Mouse (Mus musculus): ENCODE measurements at regions not wholly inside any gene's neighbourhood (a gene's known extent, or its start where the extent isn't known, plus 50 kb on each side); places are given as distances from the start of the nearest gene placed in this dataset.

DNA sequence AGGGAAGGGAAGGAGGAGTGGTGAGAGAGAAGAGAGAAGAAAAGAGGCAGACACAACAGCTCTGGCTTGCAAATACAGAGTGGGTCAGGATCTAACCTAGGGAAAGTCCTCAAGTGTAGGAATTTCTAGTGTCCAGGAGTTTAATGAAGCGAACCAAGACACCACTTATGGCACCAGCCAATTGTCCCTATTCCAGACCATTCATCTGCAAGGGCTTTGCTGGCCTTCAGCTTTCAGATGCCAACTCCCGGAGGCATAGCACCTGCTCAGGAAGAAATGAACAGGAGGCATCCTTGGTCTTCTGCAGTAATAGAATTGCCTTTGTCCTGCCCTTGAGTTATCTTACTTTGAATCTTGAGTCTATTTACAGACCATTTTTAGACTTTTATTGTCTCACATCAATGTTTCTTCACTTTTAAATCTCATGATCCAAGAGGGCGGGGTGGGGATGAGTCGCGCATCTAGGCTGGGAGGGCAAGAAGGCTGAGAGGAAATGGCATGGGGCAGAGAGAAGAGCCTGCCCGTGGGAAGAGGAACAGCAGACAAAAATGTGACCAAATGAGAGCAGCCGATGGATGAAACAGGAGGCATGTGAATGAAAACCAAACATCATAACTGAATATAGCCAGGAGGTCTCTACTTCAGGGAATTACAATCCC, 190.1 kb upstream of the Hmga2 start:
- no peak for DNase-seq (ENCODE audit: low spot score in 2 of 2)

DNA sequence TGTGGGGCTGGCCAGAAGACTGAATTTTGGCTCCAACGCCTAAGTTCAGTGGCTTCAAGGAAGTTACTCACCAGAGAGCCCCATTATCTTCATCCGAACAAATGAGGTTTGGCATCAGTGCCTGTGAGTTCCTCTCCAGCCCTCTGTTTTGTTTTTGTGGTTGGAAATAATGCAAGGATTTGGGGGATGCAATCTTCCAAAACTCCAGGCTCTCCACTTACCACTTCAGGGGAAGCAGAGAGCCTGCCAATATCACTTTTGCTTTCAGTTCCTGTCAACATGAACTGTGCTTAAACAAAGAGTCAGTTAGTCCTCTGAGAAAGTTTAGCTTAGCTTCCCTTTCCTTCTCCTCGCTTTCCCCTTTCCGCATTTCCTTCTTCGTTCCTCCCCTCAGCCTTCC, 189.4 kb upstream of the Hmga2 start:
- DNase-seq (ENCODE audit: low spot score in 2 of 2), result no peak

DNA sequence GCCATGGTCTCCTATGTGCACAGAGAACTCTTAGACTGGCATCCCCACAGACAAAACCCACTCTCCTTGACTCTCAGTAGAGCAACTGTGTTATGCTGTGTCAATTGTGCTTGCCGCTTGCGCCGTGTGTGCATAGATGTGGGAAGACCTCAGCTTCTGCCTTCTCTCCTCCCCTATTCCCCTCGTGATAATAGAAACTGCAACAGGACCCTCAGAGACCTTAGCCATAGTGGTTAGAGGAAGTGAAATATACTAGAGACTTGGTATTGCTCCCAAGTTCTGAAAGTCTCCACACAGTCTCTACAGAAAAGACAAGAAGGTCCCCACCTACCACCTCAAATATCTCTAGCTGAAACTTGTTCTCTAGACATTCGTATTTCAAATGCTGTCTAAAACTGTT, 188.2 kb upstream of the Hmga2 start:
- no peak for DNase-seq (ENCODE audit: low spot score in 2 of 2)

DNA sequence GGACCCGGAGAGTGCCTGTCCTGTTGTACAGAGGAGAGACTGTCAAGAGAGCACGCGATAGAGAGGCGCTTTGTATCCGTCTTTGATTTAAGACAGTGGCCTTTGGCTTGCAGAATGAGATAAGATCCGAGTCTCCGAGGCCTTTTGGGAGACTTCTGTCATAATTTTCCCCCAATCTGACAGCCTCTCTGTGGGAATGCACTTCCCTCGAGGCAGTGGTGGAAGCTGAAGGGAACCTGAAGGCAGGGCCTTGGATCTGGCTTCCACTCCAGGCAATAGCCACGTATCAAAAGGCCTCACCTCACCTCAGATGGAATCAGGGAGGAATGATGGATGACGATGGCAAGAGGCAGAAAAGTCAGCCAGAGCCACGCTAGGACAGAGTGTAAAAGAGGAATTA, 187.1 kb upstream of the Hmga2 start:
- no peak for DNase-seq (ENCODE audit: low spot score in 2 of 2)

DNA sequence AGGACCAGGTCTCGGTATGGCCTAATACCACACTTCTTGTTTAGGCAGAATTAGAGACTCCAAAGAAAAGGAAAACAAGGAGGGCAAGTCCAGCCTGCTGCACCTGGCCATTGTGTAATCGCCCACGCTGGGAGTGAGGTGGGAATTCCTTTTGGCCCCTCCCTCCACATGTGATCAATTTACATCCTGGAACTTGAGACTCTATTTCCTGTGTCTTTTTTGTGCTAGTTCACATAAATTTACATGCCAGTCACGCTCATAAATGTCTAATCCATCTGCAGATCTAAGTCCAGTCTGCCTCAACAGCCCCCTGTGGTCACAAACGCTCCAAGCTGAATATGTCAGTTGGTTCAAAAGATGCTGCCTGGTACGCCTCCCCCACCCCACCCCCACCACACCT, 184.2 kb upstream of the Hmga2 start:
- no peak for DNase-seq (ENCODE audit: low spot score in 2 of 2)

DNA sequence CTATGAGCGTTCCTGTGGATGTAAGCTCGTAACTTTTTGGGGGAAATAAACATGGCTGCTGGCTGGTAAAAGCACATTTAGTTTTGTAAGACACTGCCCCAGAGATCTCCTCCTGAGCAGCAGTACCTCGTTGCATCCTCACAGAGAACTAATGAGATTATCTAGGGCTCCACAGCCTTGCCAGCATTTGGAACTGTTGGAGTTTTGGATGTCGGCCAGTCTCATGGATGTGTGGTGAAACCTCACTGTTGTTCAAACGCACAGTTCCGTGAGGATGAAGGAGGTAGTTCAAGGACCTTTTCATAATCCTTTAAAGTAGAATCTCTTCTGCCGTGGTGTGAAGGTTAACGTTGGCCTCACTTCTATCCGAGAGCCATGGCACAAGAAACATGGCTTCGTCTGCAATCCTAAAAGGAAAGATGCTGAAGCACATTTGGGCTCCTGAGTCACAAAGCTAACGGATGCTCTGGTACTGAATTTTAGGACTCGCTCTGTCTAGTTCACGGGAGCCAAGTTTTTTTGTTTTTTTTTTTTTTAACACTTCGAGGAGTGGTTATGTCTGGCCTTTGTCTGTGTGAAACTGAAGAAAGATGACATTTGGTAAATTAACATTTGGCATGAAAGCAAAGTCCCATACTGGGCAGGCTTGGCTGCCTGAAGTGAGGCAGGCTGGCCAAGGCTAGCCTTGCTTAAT, 179.1 kb upstream of the Hmga2 start:
- no peak for DNase-seq (ENCODE audit: low spot score in 2 of 2)

DNA sequence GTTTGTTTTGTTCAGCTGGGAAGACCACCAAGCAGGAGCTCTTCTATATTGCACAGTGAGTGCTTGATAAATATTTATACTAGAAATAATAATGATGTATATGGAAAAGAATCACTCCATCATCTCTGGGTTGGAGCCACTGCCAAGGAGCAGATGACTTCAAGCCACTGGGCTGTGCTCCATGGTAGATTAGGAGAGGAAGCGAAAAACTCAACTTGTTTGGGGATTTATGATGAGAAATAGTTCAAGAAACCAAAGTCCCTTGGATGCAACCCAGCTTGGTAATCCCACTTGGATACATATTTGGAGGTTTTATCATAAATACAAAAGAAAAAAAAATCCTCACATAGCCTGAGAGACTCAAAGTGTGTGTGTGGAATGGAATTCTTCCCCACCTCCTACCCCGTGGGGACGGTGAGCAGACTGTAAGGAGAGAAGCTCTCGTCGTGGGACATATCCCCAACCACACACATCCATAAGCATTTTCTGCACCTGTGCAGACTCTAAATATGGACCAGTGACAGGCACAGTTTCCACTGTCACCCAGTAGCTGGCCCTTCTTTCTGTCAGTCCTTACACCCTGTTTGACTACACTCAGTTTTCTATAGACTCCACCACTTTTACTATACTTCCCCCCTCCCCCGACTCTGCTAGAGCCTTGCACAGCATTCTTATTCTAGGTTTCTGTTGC, 176.4 kb upstream of the Hmga2 start:
- no peak for DNase-seq (ENCODE audit: low spot score in 2 of 2)

DNA sequence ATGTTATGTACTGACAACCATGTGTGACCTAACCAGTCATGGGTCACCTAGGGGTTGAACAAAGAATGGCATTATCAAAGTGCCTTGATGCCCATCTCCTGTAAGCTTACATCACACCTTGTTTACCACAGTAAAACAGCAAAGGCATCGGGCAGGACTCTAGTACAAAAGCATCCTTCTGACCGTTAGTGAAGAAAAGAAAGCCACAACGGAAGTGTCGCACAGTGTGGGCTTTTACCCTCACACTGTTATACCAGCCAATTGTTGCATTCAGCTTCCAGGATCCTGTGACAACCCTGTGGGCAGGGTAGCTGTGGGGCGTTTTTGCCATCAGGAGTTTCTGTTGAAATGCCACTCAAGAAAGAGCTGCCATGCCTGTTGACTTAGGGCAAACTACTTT, 175.6 kb upstream of the Hmga2 start:
- no peak for DNase-seq (ENCODE audit: low spot score in 2 of 2)

DNA sequence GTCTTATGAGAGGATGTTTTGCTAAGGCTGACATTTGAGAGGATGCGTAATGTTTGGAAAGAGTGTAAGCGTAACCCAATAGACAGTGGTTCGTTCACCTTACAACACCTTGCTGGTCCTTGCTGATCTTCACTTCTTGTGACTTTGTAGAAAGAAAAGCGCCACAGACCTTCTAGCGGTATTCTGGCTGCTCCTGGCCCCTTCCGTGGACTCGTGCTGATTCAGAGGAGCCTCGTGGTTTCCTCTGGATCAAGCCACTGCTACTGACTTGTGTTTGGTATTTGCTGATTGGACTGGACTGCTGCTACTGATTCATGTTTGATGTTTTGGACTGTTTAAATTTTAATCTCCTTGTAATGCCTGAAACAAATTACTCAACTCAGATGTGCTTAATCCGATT, 174.1 kb upstream of the Hmga2 start:
- no peak for DNase-seq (ENCODE audit: low spot score in 2 of 2)

DNA sequence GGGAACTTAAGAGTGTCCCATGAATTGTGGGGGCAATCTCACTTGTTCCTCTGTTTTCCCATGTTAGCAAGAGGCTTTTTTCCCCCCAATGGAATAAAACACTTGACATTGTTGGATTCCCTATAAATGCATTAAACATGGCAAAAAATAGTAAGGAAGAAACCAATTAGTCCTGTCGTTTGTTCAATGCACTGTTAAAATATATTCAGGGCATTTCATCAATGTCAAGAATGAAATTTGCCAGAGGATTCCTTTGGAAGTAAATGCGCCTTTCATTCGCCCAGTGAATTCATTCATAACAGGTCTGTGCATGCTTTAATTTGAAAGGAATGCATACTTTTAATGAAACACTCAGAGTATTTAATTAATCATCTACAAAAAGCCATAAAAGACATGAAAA, 172.5 kb upstream of the Hmga2 start:
- DNase-seq (ENCODE audit: low spot score in 2 of 2), result no peak

DNA sequence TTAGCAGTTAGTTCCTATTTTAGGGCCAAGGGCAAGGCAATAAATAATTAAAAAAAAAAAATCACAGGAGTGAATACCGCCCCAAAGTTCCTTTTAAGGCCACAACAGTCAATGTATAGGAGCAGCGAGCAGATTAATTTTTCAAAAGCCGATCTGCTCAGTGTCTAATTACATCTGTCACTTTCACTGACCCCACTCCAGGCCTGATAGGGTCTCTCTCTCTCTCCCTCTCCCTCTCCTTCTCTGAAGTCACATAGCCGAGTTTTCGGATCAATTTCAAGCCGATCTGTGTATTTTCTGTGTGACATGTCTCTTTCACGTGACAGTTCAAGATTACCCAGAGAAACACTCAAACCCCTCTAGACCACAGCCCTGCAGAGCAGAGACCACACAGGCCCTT, 171.8 kb upstream of the Hmga2 start:
- DNase-seq (ENCODE audit: low spot score in 2 of 2), result no peak

DNA sequence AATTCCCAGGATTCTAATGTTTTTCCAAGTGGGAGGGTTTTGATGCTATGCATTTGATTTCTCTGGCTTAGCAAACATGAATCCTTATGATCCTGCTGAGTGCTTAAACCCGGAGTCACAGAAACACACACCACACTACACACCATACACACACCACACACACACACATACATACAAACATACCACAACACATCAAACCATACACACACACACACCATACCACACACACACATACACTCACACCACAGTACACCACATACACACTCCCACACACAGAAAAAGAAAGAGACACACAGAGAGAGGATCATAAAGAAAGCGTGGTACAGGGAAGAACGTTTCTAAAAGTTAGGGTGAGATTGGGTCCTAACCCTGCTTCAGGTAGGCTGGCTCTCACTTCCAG, 171.1 kb upstream of the Hmga2 start:
- no peak for DNase-seq (ENCODE audit: low spot score in 2 of 2)

DNA sequence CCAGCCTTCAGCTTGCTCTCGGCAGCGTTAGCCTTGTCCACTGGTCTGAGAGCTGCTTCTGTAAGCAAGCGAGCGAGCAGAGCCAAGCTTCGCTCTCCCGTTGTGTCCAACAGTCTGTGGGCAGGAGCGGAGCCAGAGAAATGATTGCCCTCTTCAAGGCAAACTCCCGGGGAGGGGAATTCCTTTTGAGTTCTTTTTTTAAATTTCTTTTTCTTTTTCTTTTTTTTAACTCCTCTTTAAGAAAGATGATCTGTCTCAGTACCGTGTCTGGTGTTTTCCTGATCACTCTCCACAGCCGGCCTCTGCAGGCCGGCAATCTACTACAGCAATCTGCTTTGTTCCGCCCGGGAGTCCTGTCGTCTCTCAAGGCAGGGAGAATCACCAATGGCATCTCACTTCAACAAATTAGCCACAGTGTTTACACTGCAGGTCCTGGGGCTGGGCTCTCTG, 170.6 kb upstream of the Hmga2 start:
- no peak for DNase-seq (ENCODE audit: low spot score in 2 of 2)

DNA sequence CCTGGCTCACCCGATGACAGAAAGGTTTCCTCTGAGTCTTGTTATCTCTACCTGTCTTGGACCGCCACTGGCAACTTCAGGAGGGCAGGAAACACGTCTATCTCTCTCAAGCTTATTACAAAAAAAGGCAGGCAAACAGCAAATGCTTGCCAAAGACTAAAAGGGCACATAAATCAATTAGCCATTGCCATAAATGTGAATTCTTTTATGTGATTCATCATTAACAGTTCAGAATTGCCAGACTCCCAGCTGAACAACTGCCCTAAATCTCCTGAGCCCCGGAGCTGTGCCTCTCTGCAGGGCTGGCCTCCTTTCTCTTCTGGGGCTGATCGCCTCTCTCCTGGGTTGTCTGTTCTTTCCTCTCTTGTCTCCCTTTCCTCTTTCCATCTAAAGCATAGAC, 164.6 kb upstream of the Hmga2 start:
- no peak for DNase-seq (ENCODE audit: low spot score in 2 of 2)

DNA sequence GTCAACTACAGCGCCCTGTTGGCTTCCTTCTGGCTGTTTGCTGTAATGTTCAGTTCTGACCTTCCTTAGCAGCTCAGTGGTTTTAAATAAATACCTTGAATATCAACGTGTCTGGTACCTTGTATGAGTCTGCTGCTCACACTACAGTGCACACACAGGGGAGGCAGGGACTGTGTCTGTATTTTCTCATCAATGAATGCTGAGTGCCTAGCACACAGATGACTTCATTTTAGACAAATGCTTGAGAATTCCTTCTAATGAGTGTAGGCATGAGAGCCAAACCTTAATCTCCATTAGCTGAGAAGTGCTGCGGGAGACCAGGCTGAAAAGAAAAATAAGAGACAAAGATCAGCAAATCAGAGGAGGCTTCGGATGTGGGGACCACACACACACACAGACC, 162.0 kb upstream of the Hmga2 start:
- DNase-seq (ENCODE audit: low spot score in 2 of 2), result no peak

DNA sequence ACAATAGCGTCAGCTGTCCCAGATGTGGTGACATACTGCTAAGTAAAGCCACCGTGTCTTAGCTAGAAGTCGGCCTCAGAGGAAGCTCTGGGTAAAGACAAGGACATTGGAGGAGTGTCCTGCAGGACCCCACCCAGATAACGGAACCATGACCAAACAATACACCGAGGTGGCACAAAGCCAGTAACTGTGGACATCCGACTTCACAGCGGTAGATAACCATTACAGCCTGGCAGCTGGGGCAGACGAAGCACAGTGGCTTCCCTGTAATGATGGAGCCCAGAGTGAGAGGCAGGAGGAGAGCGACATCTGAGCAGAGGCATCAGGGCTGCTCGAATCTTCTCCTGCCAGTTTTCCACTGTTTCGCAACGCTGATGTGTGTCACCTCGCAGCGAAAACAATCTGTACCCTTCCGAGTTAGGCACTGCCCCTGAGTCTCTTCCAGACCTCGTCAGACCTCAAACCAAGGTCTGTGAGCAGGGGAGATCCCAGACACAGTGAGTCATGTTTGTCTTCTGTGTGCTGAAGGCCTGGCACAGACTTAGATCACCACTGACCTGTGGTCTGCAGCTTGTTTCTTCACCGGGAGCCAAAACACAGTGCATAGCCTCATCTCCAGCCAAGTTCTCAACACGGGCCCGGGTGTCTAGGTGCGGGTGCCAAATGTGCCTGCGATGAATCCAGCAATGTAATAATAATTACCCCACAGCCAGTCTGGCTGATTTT, 159.7 kb upstream of the Hmga2 start:
- peak; percentile 14 to 41 for DNase-seq (ENCODE audit: low spot score in 2 of 2)

DNA sequence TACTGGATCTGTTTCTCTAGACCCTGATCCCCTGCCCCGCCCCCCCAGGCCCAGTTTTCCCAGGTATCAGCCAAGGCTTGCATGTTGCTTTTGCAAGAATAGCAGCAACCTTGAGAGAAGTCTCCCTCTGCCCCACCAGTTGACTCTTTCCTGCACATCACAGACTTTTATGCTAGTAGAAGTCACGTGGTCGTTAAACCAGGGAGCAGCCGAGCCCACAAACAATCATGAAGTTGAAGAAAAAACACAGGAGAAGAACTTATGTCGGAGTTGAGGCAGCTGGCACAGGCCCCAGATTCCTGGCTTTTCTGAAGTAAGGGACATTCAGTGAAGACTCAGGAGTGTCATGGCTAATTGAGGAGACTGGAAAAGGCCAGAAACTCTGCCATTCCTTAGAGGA, 158.9 kb upstream of the Hmga2 start:
- DNase-seq (ENCODE audit: low spot score in 2 of 2), result no peak

DNA sequence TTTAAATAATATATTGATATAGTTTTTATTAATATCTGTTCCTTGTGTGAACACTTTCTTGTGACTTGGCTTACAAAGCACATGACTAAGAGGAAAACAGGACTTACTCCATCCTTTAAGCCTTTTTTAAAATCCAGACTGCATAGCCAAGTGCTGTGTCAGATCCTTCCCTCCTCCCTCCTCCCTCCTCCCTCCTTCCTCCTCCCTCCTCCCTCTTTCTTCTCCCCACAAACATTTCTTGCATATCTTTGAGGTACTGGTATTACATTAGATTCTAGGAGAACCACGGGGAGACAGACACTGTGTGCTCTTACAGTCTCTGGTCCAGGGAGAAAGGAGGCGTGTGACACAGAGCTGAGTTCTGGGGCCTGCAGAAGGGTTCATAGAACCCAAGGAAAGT, 155.8 kb upstream of the Hmga2 start:
- no peak for DNase-seq (ENCODE audit: low spot score in 2 of 2)

DNA sequence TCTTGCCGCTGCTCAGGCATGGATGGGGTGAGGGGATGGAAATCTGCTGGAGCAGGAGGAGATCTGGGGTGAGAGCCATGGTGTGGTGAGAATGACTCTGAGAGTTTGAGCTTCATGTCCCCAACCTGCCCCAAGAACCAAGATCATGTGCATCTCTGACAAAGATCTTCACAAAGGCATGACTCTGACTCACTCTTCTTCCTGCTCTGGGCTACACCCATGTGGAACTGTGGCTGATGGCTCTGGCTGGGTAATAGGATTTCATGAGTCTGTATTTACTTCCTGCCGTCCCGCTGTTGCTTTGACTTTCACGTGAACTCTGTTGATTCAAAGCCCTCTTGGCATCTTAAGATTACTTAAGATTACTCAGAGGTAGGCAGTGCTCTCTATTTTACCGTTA, 151.8 kb upstream of the Hmga2 start:
- no peak for DNase-seq (ENCODE audit: low spot score in 2 of 2)

DNA sequence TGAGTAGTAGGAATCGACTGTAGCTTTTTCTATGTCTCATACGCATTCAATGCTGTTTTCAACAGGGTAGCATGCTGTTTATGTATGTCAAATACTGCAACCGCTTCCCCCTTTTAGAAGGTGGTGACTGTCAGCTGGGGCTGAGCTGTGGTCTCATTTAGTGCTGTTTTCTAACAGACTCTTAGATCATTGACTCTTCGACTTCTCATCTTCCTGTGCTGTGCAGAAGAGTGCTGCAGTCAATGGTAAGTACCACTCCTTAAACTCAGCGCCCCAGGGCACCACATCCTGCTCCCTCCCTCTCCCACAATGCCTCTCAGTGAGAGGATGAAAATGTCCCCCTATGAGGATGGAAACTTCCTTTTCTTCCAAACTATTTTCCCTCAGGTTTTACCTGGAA, 149.2 kb upstream of the Hmga2 start:
- DNase-seq (ENCODE audit: low spot score in 2 of 2), result no peak

DNA sequence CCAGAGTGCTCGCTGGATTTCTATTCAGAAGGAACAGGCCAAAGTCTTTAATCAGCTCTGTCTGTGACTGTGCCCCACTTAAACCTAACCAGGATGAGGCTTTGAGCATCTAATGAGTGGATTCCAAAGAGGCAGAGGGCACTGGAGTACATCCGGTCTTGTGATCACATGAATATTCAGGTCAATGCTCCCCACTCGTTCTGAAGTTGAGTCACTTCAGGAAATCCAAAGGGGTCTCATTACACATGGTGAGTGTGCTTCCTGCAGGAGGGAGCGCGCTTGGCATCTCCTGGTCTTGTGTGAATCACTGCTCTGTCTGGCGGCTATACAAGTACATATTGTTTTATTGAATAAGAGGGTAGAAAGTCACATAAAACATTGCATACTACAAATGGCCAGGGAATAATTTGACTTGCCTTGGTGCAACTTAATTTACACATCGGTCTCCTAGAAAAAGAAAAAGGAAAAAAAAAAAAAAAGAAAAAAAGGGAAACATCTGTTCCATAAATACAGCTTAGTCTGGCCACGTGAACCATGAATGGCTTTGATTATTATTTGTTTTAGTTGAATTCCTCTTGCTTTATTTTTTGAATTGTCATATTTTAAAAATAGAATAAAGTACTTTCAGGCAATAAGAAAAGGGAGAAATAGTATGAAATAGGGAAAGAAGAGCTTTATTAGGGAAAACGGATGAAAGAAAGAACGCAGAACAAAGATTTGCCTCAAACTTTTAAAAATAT, 148.1 kb upstream of the Hmga2 start:
- DNase-seq (ENCODE audit: low spot score in 2 of 2), result no peak

Data from gastrocnemius, adult 8-10 months (tissue).